Mouse (Mus musculus): Measurements from ENCODE around the gene Itgb8. TPM values are rescaled to one million over a fixed set of nuclear protein-coding genes. Genes with fewer than 3 reads are reported as not detected.

The Itgb8 gene
- polyA plus RNA-seq (2012; rRNA removed) = 5.8 and 7.0 TPM in 2 replicates

DNA sequence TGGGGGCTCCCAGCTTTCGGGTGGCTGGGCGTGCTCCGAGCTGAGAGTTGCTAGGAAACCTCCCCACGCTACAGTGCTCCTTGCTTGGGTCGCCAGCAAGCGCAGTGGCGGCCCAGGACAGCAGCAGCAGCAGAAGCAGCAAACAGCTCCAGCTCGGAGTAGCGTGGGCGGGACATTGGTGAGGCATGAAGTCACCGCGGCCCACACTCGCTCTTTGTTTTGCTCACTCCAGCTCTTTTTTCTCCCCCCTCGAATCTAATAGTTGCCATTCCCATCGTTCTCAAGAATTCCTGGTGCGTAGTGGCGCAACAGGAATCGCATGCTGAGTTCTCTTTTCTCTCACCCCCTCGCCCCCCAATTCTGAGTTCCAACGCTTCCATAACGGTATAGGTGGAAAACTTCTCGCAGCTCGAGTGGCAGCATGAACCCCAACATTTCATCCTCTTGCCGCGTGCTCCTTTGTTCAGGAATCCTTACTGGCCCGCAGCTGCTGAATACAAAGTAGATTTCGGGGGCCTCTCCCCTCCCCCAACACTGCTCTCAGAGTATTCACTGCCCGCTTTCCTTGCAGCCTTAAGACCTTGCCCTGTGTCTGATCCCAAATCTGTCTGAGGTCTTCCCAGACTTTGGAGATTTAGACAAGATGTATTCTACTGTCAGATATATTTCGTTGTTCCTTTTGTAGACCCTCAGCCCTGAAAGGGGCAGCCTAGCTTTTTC, at the start of gene Itgb8:
Itgb8 (minus strand) TSS at position 107 of the 720 bp plus-strand sequence.

Other genes with a start within 250 kb of the Itgb8 start
- gene Macc1, start 75.5 kb upstream of the Itgb8 start, polyA plus RNA-seq (2012; rRNA removed) = 0.04 and 0.20 TPM in 2 replicates

All from central nervous system, embryonic 14 days (tissue).